Mouse (Mus musculus): ENCODE measurements around the gene Shf. TPM values are rescaled to one million over a fixed set of nuclear protein-coding genes. Genes with fewer than 3 reads are reported as not detected.

The Shf gene
- polyA plus RNA-seq, 1 experiment from 2014 or later, result 6.5 TPM

- Histone ChIP-seq H3K27ac (peak overlapping the region; percentile 69), H3K4me3 (replicated peaks) (peak overlapping the region; percentile 91), H3K36me3 (peaks cover 17% of the 10 kb centered on the region), H3K27me3 (peaks cover 4% of the 10 kb centered on the region; the same call in 1 of the 2 replicates), H3K9me3 (no peaks in the 10 kb centered on the region), H3K9ac (replicated peaks) (peak overlapping the region; percentile 93), H3K4me1 (replicated peaks) (peaks cover 28% of the 10 kb centered on the region), H3K4me2 (peak overlapping the region; percentile 88)
- peak; percentile 39 for ATAC-seq (ENCODE audit: insufficient number of reproducible peaks, insufficient read depth, low FRiP score, low TSS enrichment, low read depth)
- under 1% methylated on average over 42 of the region's 55 CpGs for WGBS
Observed at GRCm38 (mm10) chr2:122368081-122368971, 636 bp downstream of the Shf start.

GRCm38 (mm10) chr2:122367701-122368080 is 1.3 kb downstream of the Shf start:
- 1% methylated on average over 4 of the region's 4 CpGs for whole genome bisulfite sequencing
- no peak for ATAC-seq (ENCODE audit: insufficient number of reproducible peaks, insufficient read depth, low FRiP score, low TSS enrichment, low read depth)

GRCm38 (mm10) chr2:122367181-122367580 is 1.8 kb downstream of the Shf start:
- Histone ChIP-seq H3K27me3 (peaks cover 4% of the 10 kb centered on the region; the same call in 1 of the 2 replicates), H3K4me2 (peak overlapping the region; percentile 88), H3K4me3 (replicated peaks) (peak overlapping the region; percentile 91), H3K9ac (replicated peaks) (peak overlapping the region; percentile 34; the same call in 1 of the 2 replicates), H3K9me3 (no peaks in the 10 kb centered on the region), H3K27ac (no peak overlapping the region), H3K36me3 (peaks cover 27% of the 10 kb centered on the region), H3K4me1 (replicated peaks) (peaks cover 28% of the 10 kb centered on the region)
- 12% methylated on average over 4 of the region's 4 CpGs for WGBS
- no peak for ATAC-seq (ENCODE audit: insufficient number of reproducible peaks, insufficient read depth, low FRiP score, low TSS enrichment, low read depth)

More at GRCm38 (mm10) chr2:122367701-122368080, 1.3 kb downstream of the Shf start:
- Histone ChIP-seq H3K27ac (peak overlapping the region; percentile 69; the same call in 1 of the 2 replicates), H3K36me3 (peaks cover 23% of the 10 kb centered on the region), H3K27me3 (peaks cover 4% of the 10 kb centered on the region; the same call in 1 of the 2 replicates), H3K4me2 (peak overlapping the region; percentile 88), H3K9me3 (no peaks in the 10 kb centered on the region), H3K9ac (replicated peaks) (peak overlapping the region; percentile 93), H3K4me3 (replicated peaks) (peak overlapping the region; percentile 91), H3K4me1 (replicated peaks) (peaks cover 28% of the 10 kb centered on the region)

GRCm38 (mm10) chr2:122366706-122367105 is 2.3 kb downstream of the Shf start:
- 28% methylated on average over 5 of the region's 5 CpGs for WGBS
- Histone ChIP-seq H3K27me3 (peaks cover 4% of the 10 kb centered on the region; the same call in 1 of the 2 replicates), H3K4me1 (replicated peaks) (peaks cover 28% of the 10 kb centered on the region), H3K4me3 (replicated peaks) (peak overlapping the region; percentile 15; the same call in 1 of the 2 replicates), H3K4me2 (peak overlapping the region; percentile 88), H3K9ac (replicated peaks) (no peak overlapping the region; the same call in 1 of the 2 replicates), H3K36me3 (peaks cover 30% of the 10 kb centered on the region), H3K9me3 (no peaks in the 10 kb centered on the region), H3K27ac (no peak overlapping the region)
- ATAC-seq (ENCODE audit: insufficient number of reproducible peaks, insufficient read depth, low FRiP score, low TSS enrichment, low read depth), result no peak

DNA sequence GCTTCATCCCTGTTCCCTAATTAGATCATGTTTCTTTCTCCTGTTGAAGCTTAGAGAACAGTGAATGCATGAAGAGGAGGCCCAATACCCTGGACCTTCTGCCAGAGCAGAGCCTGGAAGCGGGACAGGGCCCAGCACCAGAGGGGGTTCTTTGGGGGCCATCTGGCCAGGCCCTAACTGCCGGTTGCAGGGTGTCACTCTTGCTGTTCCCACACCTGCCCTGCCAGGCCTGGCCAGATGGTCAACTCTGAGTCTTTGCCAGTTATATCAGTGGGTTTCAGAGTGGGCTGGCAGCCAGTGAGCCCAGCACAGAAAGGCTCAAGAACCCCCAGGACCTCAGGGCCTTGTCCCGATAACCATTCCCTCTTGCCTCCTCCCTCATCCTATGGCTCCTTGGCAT is 2.9 kb downstream of the Shf start:
- WGBS, result 65% methylated on average over 3 of the region's 3 CpGs
- Histone ChIP-seq H3K9ac (replicated peaks) (no peak overlapping the region), H3K4me2 (peak overlapping the region; percentile 88), H3K4me3 (replicated peaks) (0 out of 2 replicates have a peak overlapping the region, but pooled peaks have one; percentile 9), H3K36me3 (peaks cover 30% of the 10 kb centered on the region), H3K9me3 (no peaks in the 10 kb centered on the region), H3K27ac (0 out of 2 replicates have a peak overlapping the region, but pooled peaks have one; percentile 24), H3K4me1 (replicated peaks) (peaks cover 28% of the 10 kb centered on the region), H3K27me3 (peaks cover 4% of the 10 kb centered on the region; the same call in 1 of the 2 replicates)
- no peak for ATAC-seq (ENCODE audit: insufficient number of reproducible peaks, insufficient read depth, low FRiP score, low TSS enrichment, low read depth)

DNA sequence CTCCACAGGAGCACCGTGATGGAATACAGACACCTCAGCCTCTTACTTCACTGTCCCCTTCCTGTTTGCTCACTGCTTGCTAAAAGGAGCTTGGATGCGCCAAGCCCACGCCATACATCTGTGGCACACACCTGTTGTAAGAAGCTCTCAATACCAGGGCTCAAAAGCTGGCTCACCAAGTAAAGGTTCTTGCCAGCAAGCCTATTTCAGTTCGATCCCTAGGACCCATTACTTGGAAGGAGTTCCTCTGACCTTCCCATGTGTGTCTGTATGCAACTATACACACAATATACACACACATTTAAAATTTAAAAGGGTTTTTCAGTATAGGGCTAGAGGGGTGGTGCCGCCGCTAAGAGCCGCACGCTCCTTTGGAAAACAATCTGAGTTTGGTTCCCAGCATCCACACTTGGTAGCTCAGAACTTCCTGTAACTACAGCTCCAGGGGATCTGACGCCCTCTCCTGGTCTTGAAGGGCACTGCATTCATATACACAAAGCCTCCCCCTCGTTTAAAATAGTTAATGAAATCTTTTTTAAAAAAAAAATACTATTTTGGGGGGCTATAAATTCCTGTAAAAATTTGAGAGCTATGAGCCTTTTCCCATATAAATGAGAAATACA is 3.6 kb downstream of the Shf start:
- H3K27me3 ChIP-seq, result peaks cover 4% of the 10 kb centered on the region; the same call in 1 of the 2 replicates
- ATAC-seq (ENCODE audit: insufficient number of reproducible peaks, insufficient read depth, low FRiP score, low TSS enrichment, low read depth), result no peak
- H3K36me3 ChIP-seq, result peaks cover 30% of the 10 kb centered on the region
- H3K4me1 ChIP-seq (replicated peaks), result peaks cover 28% of the 10 kb centered on the region
- no peak overlapping the region for H3K27ac ChIP-seq
- H3K9me3 ChIP-seq, result no peaks in the 10 kb centered on the region
- no peak overlapping the region for H3K4me2 ChIP-seq
- WGBS, result 87% methylated on average over 10 of the region's 10 CpGs
- no peak overlapping the region for H3K9ac ChIP-seq (replicated peaks)
- no peak overlapping the region for H3K4me3 ChIP-seq (replicated peaks)

DNA sequence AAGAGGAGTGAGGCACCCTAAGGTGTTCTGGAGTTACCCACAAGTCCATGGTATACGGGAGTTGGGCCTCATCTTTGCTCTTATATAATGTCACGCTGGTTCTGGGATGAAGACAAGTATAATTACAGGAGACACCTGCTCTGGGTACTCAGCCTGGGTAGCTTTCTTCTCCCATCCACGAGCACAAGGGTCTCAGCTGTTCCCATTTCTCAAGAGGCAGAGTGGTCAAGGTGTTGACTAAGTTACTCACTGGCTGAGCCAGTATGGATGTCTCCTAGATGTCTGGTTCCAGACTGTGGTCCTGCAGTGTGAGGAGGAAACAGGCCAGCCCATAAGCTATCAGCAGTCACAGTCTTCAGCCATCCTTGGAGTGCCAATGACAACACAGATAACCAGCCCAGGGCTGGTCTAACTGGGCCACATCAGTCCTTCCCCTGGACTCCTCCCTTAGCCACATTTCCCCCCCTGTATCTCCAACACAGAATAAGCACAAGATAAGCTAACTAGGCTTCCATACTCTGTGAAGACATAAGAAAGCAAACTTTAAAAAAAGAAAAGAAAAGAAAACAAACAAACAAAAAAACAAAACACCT is 4.5 kb downstream of the Shf start:
- H3K4me2 ChIP-seq, result no peak overlapping the region
- no peak overlapping the region for H3K4me3 ChIP-seq (replicated peaks)
- no peaks in the 10 kb centered on the region for H3K27me3 ChIP-seq
- no peaks in the 10 kb centered on the region for H3K9me3 ChIP-seq
- ATAC-seq (ENCODE audit: insufficient number of reproducible peaks, insufficient read depth, low FRiP score, low TSS enrichment, low read depth), result no peak
- no peak overlapping the region for H3K9ac ChIP-seq (replicated peaks)
- peaks cover 35% of the 10 kb centered on the region for H3K36me3 ChIP-seq
- WGBS, result 83% methylated on average over 3 of the region's 3 CpGs
- peaks cover 26% of the 10 kb centered on the region for H3K4me1 ChIP-seq (replicated peaks)
- no peak overlapping the region for H3K27ac ChIP-seq

DNA sequence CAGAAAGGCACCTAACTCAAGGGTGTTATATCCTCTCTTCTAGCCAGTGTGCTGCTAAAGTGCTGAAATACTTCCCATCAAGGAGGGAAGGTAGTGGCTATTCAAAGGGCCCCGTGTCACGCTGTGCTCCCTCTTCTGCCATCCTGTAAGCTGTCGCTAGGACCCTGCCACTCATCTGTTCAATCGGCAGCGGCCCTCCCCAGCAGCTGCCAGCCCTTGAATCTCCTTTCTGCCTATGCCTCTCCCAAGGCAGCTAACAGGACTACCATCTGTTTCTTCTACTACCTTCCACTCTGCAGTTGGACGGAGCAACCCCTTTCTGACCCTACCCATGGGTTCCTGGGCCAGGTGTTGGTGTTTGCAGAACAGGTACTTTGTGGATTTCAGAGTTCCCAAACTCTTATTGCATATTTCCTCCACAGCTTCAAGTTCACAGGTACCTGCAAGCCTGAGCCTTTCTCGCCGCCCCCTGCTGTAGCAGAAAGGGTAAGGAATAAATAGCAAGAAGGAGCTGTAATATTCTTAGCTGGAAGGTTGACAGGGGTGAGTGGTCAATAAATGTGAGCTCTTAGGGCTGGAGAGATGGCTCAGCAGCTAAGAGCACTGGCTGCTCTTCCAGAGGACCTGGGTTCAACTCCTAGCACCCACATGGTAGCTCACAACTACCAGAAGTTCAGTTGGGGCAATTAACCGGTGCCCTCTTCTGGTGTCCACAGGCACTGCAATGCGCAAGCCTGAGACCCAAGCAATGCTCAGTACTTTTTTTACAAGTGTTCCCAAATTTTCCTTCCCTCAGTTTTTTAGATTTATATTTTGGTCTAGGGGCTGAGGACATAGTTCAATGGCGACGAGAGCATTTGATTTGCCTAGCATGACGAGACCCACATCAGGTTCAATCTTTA is 6.1 kb downstream of the Shf start:
- Histone ChIP-seq H3K27ac (no peak overlapping the region), H3K27me3 (no peaks in the 10 kb centered on the region), H3K4me2 (no peak overlapping the region), H3K4me3 (replicated peaks) (no peak overlapping the region), H3K4me1 (replicated peaks) (peaks cover 22% of the 10 kb centered on the region), H3K9ac (replicated peaks) (no peak overlapping the region), H3K36me3 (peaks cover 46% of the 10 kb centered on the region), H3K9me3 (no peaks in the 10 kb centered on the region)
- no peak for ATAC-seq (ENCODE audit: insufficient number of reproducible peaks, insufficient read depth, low FRiP score, low TSS enrichment, low read depth)
- WGBS, result 85% methylated on average over 13 of the region's 13 CpGs

- Histone ChIP-seq H3K27me3 (no peaks in the 10 kb centered on the region), H3K9ac (replicated peaks) (no peak overlapping the region), H3K4me1 (replicated peaks) (peaks cover 14% of the 10 kb centered on the region), H3K36me3 (peaks cover 54% of the 10 kb centered on the region), H3K4me2 (no peak overlapping the region), H3K9me3 (no peaks in the 10 kb centered on the region), H3K4me3 (replicated peaks) (no peak overlapping the region), H3K27ac (peak overlapping the region; percentile 23; the same call in 1 of the 2 replicates)
- 66% methylated on average over 10 of the region's 10 CpGs for WGBS
- no peak for ATAC-seq (ENCODE audit: insufficient number of reproducible peaks, insufficient read depth, low FRiP score, low TSS enrichment, low read depth)
Observed at GRCm38 (mm10) chr2:122361868-122362621, 6.9 kb downstream of the Shf start.

DNA sequence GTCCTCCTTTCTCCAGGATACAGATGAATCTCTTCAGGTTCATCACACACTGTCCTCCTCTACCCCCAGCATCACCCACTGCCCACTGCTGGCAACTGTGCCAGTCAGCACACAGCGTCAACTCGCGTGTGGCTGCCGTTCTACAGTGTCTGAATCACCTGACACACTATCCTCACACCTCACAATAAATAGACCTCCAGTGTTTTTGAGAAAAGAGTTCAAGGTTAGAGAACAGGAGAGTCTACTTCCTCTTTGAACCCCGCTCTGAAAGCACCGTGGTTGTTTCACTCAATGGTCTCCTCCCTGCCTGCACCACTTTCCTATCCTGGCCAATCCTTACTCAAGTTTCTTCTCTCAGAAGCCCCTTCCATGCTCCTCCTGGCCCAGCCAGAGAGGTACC is 7.8 kb downstream of the Shf start:
- ATAC-seq (ENCODE audit: insufficient number of reproducible peaks, insufficient read depth, low FRiP score, low TSS enrichment, low read depth), result no peak
- H3K4me3 ChIP-seq (replicated peaks), result no peak overlapping the region
- 86% methylated on average over 6 of the region's 6 CpGs for WGBS
- H3K36me3 ChIP-seq, result peaks cover 61% of the 10 kb centered on the region
- H3K27me3 ChIP-seq, result no peaks in the 10 kb centered on the region
- H3K27ac ChIP-seq, result no peak overlapping the region
- H3K4me1 ChIP-seq (replicated peaks), result peaks cover 5% of the 10 kb centered on the region
- no peak overlapping the region for H3K4me2 ChIP-seq
- H3K9me3 ChIP-seq, result no peaks in the 10 kb centered on the region
- H3K9ac ChIP-seq (replicated peaks), result no peak overlapping the region
